Mouse (Mus musculus) kidney, embryonic 16.5 days (tissue): ENCODE data around the gene Olfr298. TPM values are rescaled to one million over a fixed set of nuclear protein-coding genes. Genes with fewer than 3 reads are reported as not detected.

Source experiments
- ATAC-seq: fragments of 200-750 bp; cut with Nextera tagmentation; 2 replicates; pipeline ENCODE4 v1.8.0; 2017; ENCODE audit warnings: moderate TSS enrichment; ENCODE audit not compliant: low FRiP score, low TSS enrichment
- H3K27ac ChIP-seq: fragments of 300-500 bp; sonication (generic); 2 replicates; pipeline ENCODE4 v1.5.1; 2014; ENCODE audit warnings: low read length
- H3K27me3 ChIP-seq: fragments of 300-500 bp; sonication (generic); 2 replicates; pipeline ENCODE4 v1.6.1; 2014; ENCODE audit warnings: low read length, control low read depth, mixed read lengths; ENCODE audit not compliant: insufficient read depth
- H3K36me3 ChIP-seq: fragments of 300-500 bp; sonication (generic); 2 replicates; pipeline ENCODE4 v1.6.1; 2014; ENCODE audit warnings: low read length, control low read depth, mixed read lengths; ENCODE audit not compliant: insufficient read depth
- H3K4me1 ChIP-seq: fragments of 300-500 bp; sonication (generic); 2 replicates; pipeline ENCODE4 v1.6.1; 2014; ENCODE audit warnings: low read length, control low read depth, mixed read lengths; ENCODE audit not compliant: insufficient read depth
- H3K4me2 ChIP-seq: fragments of 300-500 bp; sonication (generic); replicated peaks from 2 replicates; pipeline ENCODE4 v1.6.1; 2014; ENCODE audit warnings: low read depth, low read length
- H3K4me3 ChIP-seq: fragments of 300-500 bp; sonication (generic); 2 replicates; pipeline ENCODE4 v1.5.1; 2014; ENCODE audit warnings: mild to moderate bottlenecking, low read length
- H3K9ac ChIP-seq: fragments of 300-500 bp; sonication (generic); replicated peaks from 2 replicates; pipeline ENCODE4 v1.6.1; 2014; ENCODE audit warnings: low read length
- H3K9me3 ChIP-seq: fragments of 300-500 bp; sonication (generic); 2 replicates; pipeline ENCODE4 v1.6.1; 2016; ENCODE audit warnings: low read length, control low read depth
- WGBS: fragments of 180-500 bp; shearing (Covaris S2); extraction: QIAGEN DNeasy Blood & Tissue Kit; methylation state at CpG from one replicate; pipeline ENCODE4 v1.1.7; 2014; 5-methylcytosine and 5-hydroxymethylcytosine counted together
- polyA plus RNA-seq: library from polyadenylated mRNA; unstranded; fragments of >200 nt; fragmentation: Nextera tagmentation; extraction: Ambion mirVana; gene quantifications from 2 replicates; pipeline ENCODE4 v1.2.1, GENCODE M21; 2015

Olfr298 gene
- polyA plus RNA-seq, result not detected in 2 replicates

- Histone ChIP-seq H3K4me2 (no peak within 1 kb of the TSS), H3K9ac (no peak within 1 kb of the TSS), H3K27ac (no peak within 1 kb of the TSS), H3K36me3 (no peaks in the 10 kb centered on the region), H3K4me1 (no peaks in the 10 kb centered on the region), H3K9me3 (no peaks in the 10 kb centered on the region), H3K4me3 (no peak within 1 kb of the TSS), H3K27me3 (no peaks in the 10 kb centered on the region)
- 88% methylated on average over 1 of the region's 1 CpGs for WGBS
- ATAC-seq, result no peak
Measured at GRCm38 (mm10) chr7:86492384-86492783, at the start of gene Olfr298. Gene Olfr298 (minus strand): TSS chr7:86492484.

GRCm38 (mm10) chr7:86519668-86520067 is 27.4 kb upstream of the Olfr298 start, which contains the start of gene Olfr297:
Gene Olfr297 (plus strand): TSS chr7:86519968.
- Histone ChIP-seq H3K27me3 (no peaks in the 10 kb centered on the region), H3K9me3 (no peaks in the 10 kb centered on the region), H3K4me3 (no peak within 1 kb of the TSS), H3K27ac (no peak within 1 kb of the TSS), H3K4me1 (no peaks in the 10 kb centered on the region), H3K9ac (no peak within 1 kb of the TSS), H3K4me2 (no peak within 1 kb of the TSS), H3K36me3 (no peaks in the 10 kb centered on the region)
- no peak for ATAC-seq

GRCm38 (mm10) chr7:86459621-86460020 is 32.7 kb downstream of the Olfr298 start, which contains the start of gene Olfr299:
Gene Olfr299 (plus strand): TSS chr7:86459921.
- Histone ChIP-seq H3K9me3 (no peaks in the 10 kb centered on the region), H3K4me3 (no peak within 1 kb of the TSS), H3K36me3 (no peaks in the 10 kb centered on the region), H3K27me3 (no peaks in the 10 kb centered on the region), H3K9ac (no peak within 1 kb of the TSS), H3K4me2 (no peak within 1 kb of the TSS), H3K27ac (no peak within 1 kb of the TSS), H3K4me1 (no peaks in the 10 kb centered on the region)
- no peak for ATAC-seq
- WGBS, result 97% methylated on average over 1 of the region's 1 CpGs

Other genes with a start within 250 kb of the Olfr298 start
- not detected in 2 replicates for gene Vmn2r76, start 246.2 kb downstream of the Olfr298 start, polyA plus RNA-seq
- not detected in 2 replicates for gene Olfr310, start 215.3 kb downstream of the Olfr298 start, polyA plus RNA-seq
- not detected in 2 replicates for gene Olfr309, start 178.8 kb downstream of the Olfr298 start, polyA plus RNA-seq
- not detected in 2 replicates for gene Olfr308, start 166.9 kb downstream of the Olfr298 start, polyA plus RNA-seq
- gene Olfr307, start 154.9 kb downstream of the Olfr298 start, polyA plus RNA-seq, result not detected in 2 replicates
- not detected in 2 replicates for gene Olfr305, start 125.6 kb downstream of the Olfr298 start, polyA plus RNA-seq
- gene Olfr304, start 105.8 kb downstream of the Olfr298 start, polyA plus RNA-seq, result not detected in 2 replicates
- gene Olfr303, start 94.7 kb downstream of the Olfr298 start, polyA plus RNA-seq, result not detected in 2 replicates
- gene Olfr301, start 88.6 kb downstream of the Olfr298 start, polyA plus RNA-seq, result not detected in 2 replicates
- gene Olfr299, start 32.6 kb downstream of the Olfr298 start, polyA plus RNA-seq, result not detected in 2 replicates
- gene Olfr297, start 27.5 kb upstream of the Olfr298 start, polyA plus RNA-seq, result not detected in 2 replicates
- not detected in 2 replicates for gene Olfr295, start 91.4 kb upstream of the Olfr298 start, polyA plus RNA-seq
- gene Olfr294, start 124.2 kb upstream of the Olfr298 start, polyA plus RNA-seq, result not detected in 2 replicates
- not detected in 2 replicates for gene Olfr293, start 156.6 kb upstream of the Olfr298 start, polyA plus RNA-seq
- gene Olfr292, start 195.8 kb upstream of the Olfr298 start, polyA plus RNA-seq, result not detected in 2 replicates